Mouse (Mus musculus): ENCODE results near the gene Pik3r2. TPM values are rescaled to one million over a fixed set of nuclear protein-coding genes. Genes with fewer than 3 reads are reported as not detected.
A peak's percentile ranks its signal among the peaks of the same experiment; 100 is the strongest.

The Pik3r2 gene
- polyA plus RNA-seq, 1 experiment from 2014 or later: 61.6 TPM

GRCm38 (mm10) chr8:70812885-70813284 lies 36.4 kb upstream of the Pik3r2 start:
- Histone ChIP-seq H3K9ac (ENCODE audit: low read length) (no peak overlapping the region), H3K27me3 (ENCODE audit: control insufficient read depth, insufficient read depth, low read length) (peaks cover 8% of the 10 kb centered on the region), H3K4me3 (ENCODE audit: low read depth, low read length) (no peak overlapping the region), H3K36me3 (ENCODE audit: control insufficient read depth, insufficient read depth, low read length) (no peaks in the 10 kb centered on the region), H3K4me2 (ENCODE audit: low read depth, low read length, severe bottlenecking) (no peak overlapping the region), H3K4me1 (replicated peaks; ENCODE audit: control insufficient read depth, insufficient read depth, low read length) (0 out of 2 replicates have a peak, but pooled peaks cover 3% of the 10 kb centered on the region), H3K9me3 (ENCODE audit: control insufficient read depth, low read length) (no peaks in the 10 kb centered on the region), H3K27ac (ENCODE audit: low read depth, low read length) (no peak overlapping the region)
- WGBS: 69% methylated on average over 4 of the region's 4 CpGs
- no peak for ATAC-seq (replicated peaks; ENCODE audit: low FRiP score)
- DNase-seq (ENCODE audit: low spot score): no peak

GRCm38 (mm10) chr8:70812055-70812454 lies 35.5 kb upstream of the Pik3r2 start:
- Histone ChIP-seq H3K27ac (ENCODE audit: low read depth, low read length) (no peak overlapping the region), H3K4me3 (ENCODE audit: low read depth, low read length) (no peak overlapping the region), H3K27me3 (ENCODE audit: control insufficient read depth, insufficient read depth, low read length) (peaks cover 5% of the 10 kb centered on the region), H3K36me3 (ENCODE audit: control insufficient read depth, insufficient read depth, low read length) (no peaks in the 10 kb centered on the region), H3K4me2 (ENCODE audit: low read depth, low read length, severe bottlenecking) (no peak overlapping the region), H3K9me3 (ENCODE audit: control insufficient read depth, low read length) (no peaks in the 10 kb centered on the region), H3K9ac (ENCODE audit: low read length) (no peak overlapping the region), H3K4me1 (replicated peaks; ENCODE audit: control insufficient read depth, insufficient read depth, low read length) (0 out of 2 replicates have a peak, but pooled peaks cover 3% of the 10 kb centered on the region)
- 39% methylated on average over 4 of the region's 4 CpGs for whole genome bisulfite sequencing
- DNase-seq (ENCODE audit: low spot score): no peak
- ATAC-seq (replicated peaks; ENCODE audit: low FRiP score): no peak

DNA sequence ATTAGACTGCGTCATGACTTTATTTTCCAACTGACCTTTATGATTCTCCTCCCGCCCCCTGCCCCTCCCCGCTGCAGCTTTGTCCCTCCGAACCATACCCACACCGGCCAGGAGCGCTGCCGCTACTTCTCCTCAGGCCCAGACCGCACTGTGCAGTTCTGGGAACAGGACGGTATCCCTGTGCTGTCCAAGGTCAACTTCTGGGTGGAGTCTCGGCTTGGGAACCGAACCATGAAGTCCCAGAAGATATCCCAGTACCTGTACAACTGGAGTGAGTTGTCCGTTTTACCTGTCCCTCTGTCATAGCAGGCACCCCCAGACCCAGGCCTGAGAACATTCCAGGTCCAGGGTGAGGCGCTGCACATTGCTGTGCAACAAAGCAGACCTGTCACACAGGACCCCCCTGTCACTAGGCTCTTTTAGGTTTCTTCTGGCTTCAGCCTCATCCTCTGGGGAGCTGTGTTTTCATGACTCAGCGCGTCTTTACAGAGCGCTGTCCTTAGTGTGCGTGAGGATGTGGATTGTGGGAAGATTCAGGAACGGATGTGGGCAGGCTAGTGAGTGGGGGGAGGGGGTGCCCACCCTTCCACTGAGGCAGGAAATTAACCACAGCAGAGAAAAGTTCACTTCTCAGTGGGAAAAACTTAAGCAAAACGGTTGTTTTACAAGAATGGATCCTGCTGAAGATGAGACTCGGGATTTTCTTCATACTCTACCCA lies 34.6 kb upstream of the Pik3r2 start:
- 73% methylated on average over 20 of the region's 20 CpGs for whole genome bisulfite sequencing
- ATAC-seq (replicated peaks; ENCODE audit: low FRiP score): no peak; the same call in 1 of the 2 replicates
- no peaks in the 10 kb centered on the region; the same call in 1 of the 2 replicates for H3K27me3 ChIP-seq (ENCODE audit: control insufficient read depth, insufficient read depth, low read length)

DNA sequence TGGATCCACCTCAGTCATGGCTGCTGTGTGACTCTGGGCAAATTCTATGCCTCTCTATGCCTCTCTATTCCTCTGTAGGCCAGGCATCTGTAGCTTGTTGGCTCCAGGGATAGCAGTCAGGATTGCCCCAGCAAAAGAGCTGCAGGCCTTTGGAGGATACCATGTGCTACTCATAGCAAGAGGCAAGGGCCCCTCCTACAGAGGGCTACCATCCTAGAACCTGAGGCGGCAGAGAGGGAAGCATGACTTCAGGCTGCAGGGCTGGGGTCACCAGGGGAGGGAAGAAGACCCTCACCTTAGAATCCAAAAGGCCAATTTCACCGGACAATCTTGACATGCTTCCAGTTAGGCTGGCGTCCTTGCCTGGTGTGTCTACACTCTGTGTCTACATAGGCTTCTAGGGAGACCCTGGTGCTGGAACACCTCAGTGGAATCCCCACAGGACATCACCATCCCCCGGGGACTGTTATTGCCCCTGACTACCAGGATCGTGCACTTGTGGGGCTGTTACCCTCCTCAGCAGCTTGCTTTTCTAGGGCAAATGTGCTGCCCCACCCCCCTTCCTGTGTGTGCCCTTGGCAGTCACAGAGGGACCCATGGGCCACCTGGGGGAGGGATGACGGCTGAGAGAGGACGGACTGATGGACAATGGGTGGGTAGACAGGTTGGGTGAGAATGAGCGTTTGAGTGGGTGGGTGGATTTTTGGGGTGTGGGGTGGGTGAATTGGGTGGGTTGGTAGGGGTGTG lies 32.6 kb upstream of the Pik3r2 start:
- ATAC-seq (replicated peaks; ENCODE audit: low FRiP score) (no peak), DNase-seq (ENCODE audit: low spot score) (no peak)
- H3K27me3 ChIP-seq (ENCODE audit: control insufficient read depth, insufficient read depth, low read length): peaks cover 5% of the 10 kb centered on the region
- no peak overlapping the region for H3K27ac ChIP-seq (ENCODE audit: low read depth, low read length)
- H3K4me1 ChIP-seq (replicated peaks; ENCODE audit: control insufficient read depth, insufficient read depth, low read length): peaks cover 2% of the 10 kb centered on the region; the same call in 1 of the 2 replicates
- H3K36me3 ChIP-seq (ENCODE audit: control insufficient read depth, insufficient read depth, low read length): no peaks in the 10 kb centered on the region
- no peaks in the 10 kb centered on the region for H3K9me3 ChIP-seq (ENCODE audit: control insufficient read depth, low read length)
- no peak overlapping the region for H3K4me3 ChIP-seq (ENCODE audit: low read depth, low read length)
- 84% methylated on average over 8 of the region's 8 CpGs for WGBS
- no peak overlapping the region for H3K9ac ChIP-seq (ENCODE audit: low read length)
- H3K4me2 ChIP-seq (ENCODE audit: low read depth, low read length, severe bottlenecking): no peak overlapping the region

More for the DNA sequence above, 34.6 kb upstream of the Pik3r2 start:
- Histone ChIP-seq H3K9ac (ENCODE audit: low read length) (no peak overlapping the region), H3K4me3 (ENCODE audit: low read depth, low read length) (no peak overlapping the region), H3K9me3 (ENCODE audit: control insufficient read depth, low read length) (no peaks in the 10 kb centered on the region), H3K4me2 (ENCODE audit: low read depth, low read length, severe bottlenecking) (no peak overlapping the region), H3K27ac (ENCODE audit: low read depth, low read length) (no peak overlapping the region), H3K36me3 (ENCODE audit: control insufficient read depth, insufficient read depth, low read length) (no peaks in the 10 kb centered on the region), H3K4me1 (replicated peaks; ENCODE audit: control insufficient read depth, insufficient read depth, low read length) (no peaks in the 10 kb centered on the region)
- DNase-seq (ENCODE audit: low spot score): no peak

GRCm38 (mm10) chr8:70808239-70808638 lies 31.7 kb upstream of the Pik3r2 start, which contains the start of gene Il12rb1:
Gene Il12rb1, plus strand, starts transcription at chr8:70808449.
- H3K27me3 ChIP-seq (ENCODE audit: control insufficient read depth, insufficient read depth, low read length): peaks cover 14% of the 10 kb centered on the region
- no peak for ATAC-seq (replicated peaks; ENCODE audit: low FRiP score)
- no peak within 1 kb of the TSS for H3K4me2 ChIP-seq (ENCODE audit: low read depth, low read length, severe bottlenecking)
- no peak for DNase-seq (ENCODE audit: low spot score)
- no peaks in the 10 kb centered on the region for H3K36me3 ChIP-seq (ENCODE audit: control insufficient read depth, insufficient read depth, low read length)
- H3K27ac ChIP-seq (ENCODE audit: low read depth, low read length): no peak within 1 kb of the TSS
- no peak within 1 kb of the TSS for H3K9ac ChIP-seq (ENCODE audit: low read length)
- H3K4me1 ChIP-seq (replicated peaks; ENCODE audit: control insufficient read depth, insufficient read depth, low read length): peaks cover 9% of the 10 kb centered on the region; the same call in 1 of the 2 replicates
- WGBS: 59% methylated on average over 5 of the region's 5 CpGs
- no peak within 1 kb of the TSS for H3K4me3 ChIP-seq (ENCODE audit: low read depth, low read length)
- H3K9me3 ChIP-seq (ENCODE audit: control insufficient read depth, low read length): no peaks in the 10 kb centered on the region

DNA sequence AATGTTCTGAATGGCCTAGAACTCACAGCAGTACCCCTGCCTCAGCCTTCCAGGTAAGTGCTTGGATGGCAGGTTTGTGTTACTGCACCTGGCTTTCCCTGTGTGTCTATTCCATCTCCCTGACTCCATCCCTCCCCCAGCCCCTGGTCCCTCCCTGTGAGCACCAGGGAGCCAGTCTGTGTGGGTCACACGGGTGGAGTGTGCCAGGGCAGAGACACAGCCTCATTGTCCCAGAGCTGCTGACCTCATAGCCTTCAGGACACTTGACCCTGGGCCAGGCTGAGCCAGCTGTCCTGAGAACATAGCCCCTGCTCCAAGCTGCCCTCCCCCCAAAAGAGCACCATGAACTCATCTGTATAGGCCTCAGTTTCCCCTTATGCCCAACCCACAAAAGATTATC lies 30.8 kb upstream of the Pik3r2 start:
- no peak overlapping the region for H3K27ac ChIP-seq (ENCODE audit: low read depth, low read length)
- no peaks in the 10 kb centered on the region for H3K9me3 ChIP-seq (ENCODE audit: control insufficient read depth, low read length)
- H3K27me3 ChIP-seq (ENCODE audit: control insufficient read depth, insufficient read depth, low read length): peaks cover 17% of the 10 kb centered on the region
- ATAC-seq (replicated peaks; ENCODE audit: low FRiP score) (no peak), DNase-seq (ENCODE audit: low spot score) (no peak)
- WGBS: 19% methylated on average over 1 of the region's 1 CpGs
- no peak overlapping the region for H3K9ac ChIP-seq (ENCODE audit: low read length)
- H3K4me2 ChIP-seq (ENCODE audit: low read depth, low read length, severe bottlenecking): no peak overlapping the region
- no peak overlapping the region for H3K4me3 ChIP-seq (ENCODE audit: low read depth, low read length)
- no peaks in the 10 kb centered on the region for H3K36me3 ChIP-seq (ENCODE audit: control insufficient read depth, insufficient read depth, low read length)
- peaks cover 9% of the 10 kb centered on the region; the same call in 1 of the 2 replicates for H3K4me1 ChIP-seq (replicated peaks; ENCODE audit: control insufficient read depth, insufficient read depth, low read length)

DNA sequence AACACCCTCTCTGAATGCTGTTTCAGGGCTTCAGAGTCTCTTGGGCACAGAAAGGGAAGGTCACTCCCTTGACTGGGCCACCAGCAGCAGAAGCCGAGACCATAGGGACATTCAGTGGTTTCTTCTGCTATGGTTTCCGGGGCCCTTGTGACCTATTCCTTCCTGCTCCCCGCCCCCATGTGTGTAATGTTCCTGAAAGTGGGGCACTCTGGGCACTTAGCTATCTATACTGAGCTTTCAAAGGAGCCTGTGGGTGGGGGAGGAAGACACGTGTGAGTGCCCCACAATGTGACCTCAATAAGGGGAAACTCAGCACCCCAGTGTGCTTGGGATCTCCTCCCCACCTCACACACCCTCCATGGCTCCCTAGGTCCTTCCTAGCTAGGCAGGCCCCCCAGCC lies 30.0 kb upstream of the Pik3r2 start:
- Histone ChIP-seq H3K27ac (ENCODE audit: low read depth, low read length) (no peak overlapping the region), H3K9me3 (ENCODE audit: control insufficient read depth, low read length) (no peaks in the 10 kb centered on the region), H3K36me3 (ENCODE audit: control insufficient read depth, insufficient read depth, low read length) (no peaks in the 10 kb centered on the region), H3K4me2 (ENCODE audit: low read depth, low read length, severe bottlenecking) (no peak overlapping the region), H3K9ac (ENCODE audit: low read length) (no peak overlapping the region), H3K4me3 (ENCODE audit: low read depth, low read length) (no peak overlapping the region), H3K4me1 (replicated peaks; ENCODE audit: control insufficient read depth, insufficient read depth, low read length) (peaks cover 9% of the 10 kb centered on the region; the same call in 1 of the 2 replicates), H3K27me3 (ENCODE audit: control insufficient read depth, insufficient read depth, low read length) (peaks cover 17% of the 10 kb centered on the region)
- ATAC-seq (replicated peaks; ENCODE audit: low FRiP score) (no peak), DNase-seq (ENCODE audit: low spot score) (no peak)
- 83% methylated on average over 4 of the region's 4 CpGs for WGBS

DNA sequence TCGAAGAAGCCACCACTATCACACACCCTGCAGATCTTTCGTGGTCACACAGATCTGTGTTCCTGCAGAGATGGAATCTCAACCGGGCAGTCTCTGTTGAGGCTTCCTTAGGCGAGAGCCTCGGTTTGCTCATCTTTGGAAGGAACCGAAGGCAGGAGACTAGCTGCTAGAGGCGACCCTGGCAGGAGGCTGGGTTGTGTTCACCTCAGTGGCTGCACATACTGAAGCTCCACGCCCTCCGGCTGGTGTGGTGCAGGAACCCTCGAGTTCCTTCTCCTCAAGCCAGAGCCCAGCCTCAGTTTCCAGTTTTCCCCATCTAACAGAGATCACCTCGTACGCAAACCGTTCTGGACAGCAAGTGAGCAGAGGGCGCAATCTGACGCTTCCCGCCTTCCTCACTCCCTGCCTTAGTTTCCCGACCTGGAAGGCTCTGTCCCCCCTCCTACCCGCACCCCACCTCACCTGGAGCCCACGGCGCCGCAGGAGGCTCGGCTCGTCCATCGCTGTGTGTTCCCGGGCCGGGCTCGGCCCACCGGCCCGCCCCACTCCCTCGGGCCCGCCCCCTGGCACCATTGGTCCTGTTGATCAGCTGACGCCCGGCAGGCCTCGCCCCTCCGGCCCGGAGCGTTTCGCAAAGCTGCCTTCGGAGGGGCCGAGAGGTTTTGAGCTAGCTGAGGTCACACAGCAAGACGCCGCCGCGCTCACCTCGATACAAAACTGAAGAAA lies 28.1 kb upstream of the Pik3r2 start, which contains the start of gene Mast3:
Gene Mast3, minus strand, starts transcription at position 574 of the 726 bp plus-strand sequence.
- under 1% methylated on average over 45 of the region's 45 CpGs for WGBS
- Histone ChIP-seq H3K4me2 (ENCODE audit: low read depth, low read length, severe bottlenecking) (peak within 1 kb of the TSS; percentile 84), H3K27me3 (ENCODE audit: control insufficient read depth, insufficient read depth, low read length) (peaks cover 24% of the 10 kb centered on the region), H3K4me1 (replicated peaks; ENCODE audit: control insufficient read depth, insufficient read depth, low read length) (peaks cover 11% of the 10 kb centered on the region; the same call in 1 of the 2 replicates), H3K36me3 (ENCODE audit: control insufficient read depth, insufficient read depth, low read length) (no peaks in the 10 kb centered on the region), H3K27ac (ENCODE audit: low read depth, low read length) (no peak within 1 kb of the TSS), H3K9ac (ENCODE audit: low read length) (peak within 1 kb of the TSS; percentile 48), H3K9me3 (ENCODE audit: control insufficient read depth, low read length) (no peaks in the 10 kb centered on the region), H3K4me3 (ENCODE audit: low read depth, low read length) (peak within 1 kb of the TSS; percentile 46)
- DNase-seq (ENCODE audit: low spot score): peak; percentile 93
- peak; percentile 91 for ATAC-seq (replicated peaks; ENCODE audit: low FRiP score)
